Mouse (Mus musculus) ES-E14 (cell line): Measurements from ENCODE around the gene Bmf.

ENCODE experiments used
- CHD2 ChIP-seq: IDR thresholded peaks from 2 replicates; pipeline ENCODE4 v1.6.1; 2014; ENCODE audit warnings: mild to moderate bottlenecking, low read depth, low read length, inconsistent platforms
- ZC3H11A ChIP-seq: IDR thresholded peaks from 2 replicates; pipeline ENCODE4 v1.6.1; 2012; ENCODE audit warnings: low read depth, mild to moderate bottlenecking, inconsistent platforms, low read length, borderline replicate concordance
- ZNF384 ChIP-seq: IDR thresholded peaks from 2 replicates; pipeline ENCODE4 v1.6.1; 2012; ENCODE audit warnings: low read depth, low read length, inconsistent platforms

DNA sequence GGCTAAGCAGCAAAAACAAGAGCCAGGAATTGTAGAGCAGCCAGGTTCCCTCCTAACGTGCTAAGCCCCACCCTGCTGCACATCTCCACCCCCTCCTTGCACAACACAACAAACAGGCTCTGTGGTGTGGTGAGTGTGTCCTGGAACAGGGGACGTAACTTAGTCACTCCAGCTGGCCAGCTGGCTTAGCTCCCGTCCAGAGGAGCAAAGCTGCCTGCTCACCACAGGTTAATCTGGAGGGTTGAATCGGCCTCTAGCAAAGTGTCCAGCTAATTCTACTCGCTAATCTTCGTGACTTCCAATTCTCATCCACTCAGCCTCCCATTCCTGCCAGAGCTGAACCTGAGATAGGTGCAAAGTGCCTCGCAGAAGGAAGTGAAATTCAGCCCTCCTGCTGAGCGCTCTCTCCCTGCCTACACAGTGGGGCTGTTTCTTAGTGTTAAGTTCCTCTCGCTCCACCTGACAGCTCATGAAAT lies 1.9 kb downstream of the Bmf start:
- TF ChIP-seq ZC3H11A (no peak), ZNF384 (no peak), CHD2 (no peak)
